Mouse (Mus musculus): Measurements from ENCODE around the gene 1810009A15Rik. TPM values are rescaled to one million over a fixed set of nuclear protein-coding genes. Genes with fewer than 3 reads are reported as not detected.
"Not testable (repeated sequence)": the region's sequence is repeated elsewhere in the genome, so short reads cannot be mapped to it uniquely, and the experiment has no call there.

Gene 1810009A15Rik
- polyA plus RNA-seq, 1 experiment from 2014 or later, result 93.3 TPM

DNA sequence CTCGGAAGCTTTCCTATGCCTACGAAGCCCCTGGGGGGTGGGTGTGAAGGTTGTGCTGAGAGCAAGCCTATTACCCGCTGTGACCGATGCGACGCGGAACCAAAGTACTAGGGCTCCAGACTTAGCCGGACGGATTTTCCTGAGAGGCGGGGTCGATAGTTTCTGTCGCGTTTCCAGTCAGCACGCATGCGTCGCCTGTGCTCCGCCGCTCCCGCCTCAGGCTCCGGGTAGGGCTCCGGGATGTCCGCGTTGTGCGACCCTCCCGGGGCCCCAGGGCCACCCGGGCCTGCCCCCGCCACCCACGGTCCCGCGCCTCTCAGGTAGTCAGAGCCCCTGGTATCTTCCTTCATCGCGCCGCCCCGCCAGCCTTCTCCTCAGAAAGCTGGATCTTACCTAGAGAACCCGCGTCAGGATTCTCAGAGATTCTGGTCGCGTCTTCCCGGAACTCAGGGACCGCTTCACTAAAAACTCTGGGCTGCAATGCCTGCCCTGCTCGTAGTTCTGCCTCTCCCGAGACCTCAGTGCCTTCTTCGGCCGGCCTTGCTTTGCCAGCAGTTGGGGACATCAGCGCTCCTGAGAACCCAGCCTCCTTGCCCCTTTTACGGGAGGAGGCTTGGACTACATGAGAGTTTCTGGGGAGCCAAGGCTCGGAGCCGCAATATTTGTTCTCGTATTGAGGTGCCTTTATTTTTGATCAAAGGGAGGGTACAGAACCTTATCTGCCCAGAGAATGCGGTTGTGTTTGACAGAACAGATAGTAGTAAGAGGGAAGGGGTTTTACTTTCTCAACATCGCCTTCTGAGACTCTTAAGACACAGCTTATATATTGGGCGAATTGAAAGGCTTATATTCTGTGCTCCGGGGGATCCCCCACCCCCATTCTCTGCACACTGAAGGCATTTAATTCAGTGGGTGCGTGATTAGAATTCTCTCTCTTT, 4.4 kb downstream of the 1810009A15Rik start, which contains the start of gene Ints5:
Ints5 (plus strand) TSS at position 177 of the 938 bp plus-strand sequence.
- 2% methylated on average over 54 of the region's 54 CpGs for WGBS
- peak; percentile 57 for ATAC-seq (ENCODE audit: insufficient read depth)

DNA sequence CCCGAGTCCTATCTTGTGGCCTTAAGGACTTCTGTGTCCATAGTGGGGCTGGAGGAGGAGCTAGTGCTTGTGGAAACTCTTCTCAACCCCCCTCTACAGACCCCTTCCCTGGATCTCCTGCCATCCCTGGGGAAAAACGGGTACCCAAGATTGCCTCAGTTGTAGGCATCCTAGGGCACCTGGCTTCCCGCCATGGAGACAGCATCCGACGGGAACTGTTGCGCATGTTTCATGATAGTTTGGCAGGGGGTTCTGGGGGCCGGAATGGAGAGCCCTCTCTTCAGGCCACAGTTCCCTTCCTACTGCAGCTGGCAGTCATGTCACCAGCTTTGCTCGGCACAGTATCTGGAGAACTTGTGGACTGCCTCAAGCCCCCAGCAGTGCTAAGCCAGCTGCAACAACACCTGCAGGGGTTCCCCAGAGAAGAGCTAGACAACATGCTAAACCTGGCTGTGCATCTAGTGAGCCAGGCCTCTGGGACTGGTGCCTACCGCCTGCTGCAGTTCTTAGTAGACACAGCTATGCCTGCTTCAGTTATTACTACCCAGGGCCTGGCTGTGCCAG, 6.8 kb downstream of the 1810009A15Rik start:
- H3K9ac ChIP-seq, result no peak overlapping the region
- no peaks in the 10 kb centered on the region for H3K27me3 ChIP-seq (ENCODE audit: insufficient read depth, low read length)
- no peak for DNase-seq
- peaks cover 16% of the 10 kb centered on the region for H3K4me1 ChIP-seq (ENCODE audit: insufficient read depth)
- no peak overlapping the region for H3K4me3 ChIP-seq (ENCODE audit: low read depth, low read length)
- H3K4me2 ChIP-seq, result no peak overlapping the region
- TF ChIP-seq CTCF (IDR thresholded peaks at IDR 0.05; ENCODE audit: low read depth), result no peak
- H3K9me3 ChIP-seq (ENCODE audit: low read depth, low read length), result no peaks in the 10 kb centered on the region
- WGBS, result 87% methylated on average over 9 of the region's 9 CpGs
- peaks cover 43% of the 10 kb centered on the region for H3K36me3 ChIP-seq (ENCODE audit: insufficient read depth)
- no peak for ATAC-seq (ENCODE audit: insufficient read depth)
- H3K27ac ChIP-seq (ENCODE audit: low read depth), result no peak overlapping the region

More for the DNA sequence above, 4.4 kb downstream of the 1810009A15Rik start, which contains the start of gene Ints5:
- Histone ChIP-seq H3K4me3 (ENCODE audit: low read depth, low read length) (peak within 1 kb of the TSS; percentile 87), H3K4me1 (ENCODE audit: insufficient read depth) (peaks cover 11% of the 10 kb centered on the region), H3K4me2 (peak within 1 kb of the TSS; percentile 84), H3K27ac (ENCODE audit: low read depth) (peak within 1 kb of the TSS; percentile 90), H3K27me3 (ENCODE audit: insufficient read depth, low read length) (no peaks in the 10 kb centered on the region), H3K9me3 (ENCODE audit: low read depth, low read length) (no peaks in the 10 kb centered on the region), H3K9ac (peak within 1 kb of the TSS; percentile 92), H3K36me3 (ENCODE audit: insufficient read depth) (peaks cover 51% of the 10 kb centered on the region)
- TF ChIP-seq CTCF (IDR thresholded peaks at IDR 0.05; ENCODE audit: low read depth), result no peak
- peak; percentile 95 for DNase-seq

DNA sequence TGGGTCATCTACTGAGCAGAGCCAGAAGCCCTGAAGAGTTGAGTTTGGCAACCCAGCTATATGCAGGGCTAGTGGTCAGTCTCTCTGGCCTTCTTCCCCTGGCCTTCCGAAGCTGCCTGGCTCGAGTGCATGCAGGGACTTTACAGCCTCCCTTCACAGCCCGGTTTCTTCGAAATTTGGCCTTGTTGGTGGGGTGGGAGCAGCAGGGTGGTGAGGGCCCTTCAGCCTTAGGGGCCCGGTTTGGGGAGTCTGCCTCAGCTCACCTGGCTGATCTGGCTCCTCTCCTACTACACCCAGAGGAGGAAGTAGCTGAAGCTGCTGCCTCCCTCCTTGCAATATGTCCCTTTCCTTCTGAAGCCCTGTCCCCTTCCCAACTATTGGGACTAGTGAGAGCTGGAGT, 7.6 kb downstream of the 1810009A15Rik start:
- not testable (repeated sequence) for ATAC-seq (ENCODE audit: insufficient read depth); H3K27me3 ChIP-seq (ENCODE audit: insufficient read depth, low read length); H3K9ac ChIP-seq; DNase-seq; H3K9me3 ChIP-seq (ENCODE audit: low read depth, low read length); H3K4me3 ChIP-seq (ENCODE audit: low read depth, low read length); H3K27ac ChIP-seq (ENCODE audit: low read depth); H3K4me2 ChIP-seq
- WGBS, result 84% methylated on average over 5 of the region's 5 CpGs
- Histone ChIP-seq H3K4me1 (ENCODE audit: insufficient read depth) (peaks cover 16% of the 10 kb centered on the region), H3K36me3 (ENCODE audit: insufficient read depth) (peaks cover 38% of the 10 kb centered on the region)

DNA sequence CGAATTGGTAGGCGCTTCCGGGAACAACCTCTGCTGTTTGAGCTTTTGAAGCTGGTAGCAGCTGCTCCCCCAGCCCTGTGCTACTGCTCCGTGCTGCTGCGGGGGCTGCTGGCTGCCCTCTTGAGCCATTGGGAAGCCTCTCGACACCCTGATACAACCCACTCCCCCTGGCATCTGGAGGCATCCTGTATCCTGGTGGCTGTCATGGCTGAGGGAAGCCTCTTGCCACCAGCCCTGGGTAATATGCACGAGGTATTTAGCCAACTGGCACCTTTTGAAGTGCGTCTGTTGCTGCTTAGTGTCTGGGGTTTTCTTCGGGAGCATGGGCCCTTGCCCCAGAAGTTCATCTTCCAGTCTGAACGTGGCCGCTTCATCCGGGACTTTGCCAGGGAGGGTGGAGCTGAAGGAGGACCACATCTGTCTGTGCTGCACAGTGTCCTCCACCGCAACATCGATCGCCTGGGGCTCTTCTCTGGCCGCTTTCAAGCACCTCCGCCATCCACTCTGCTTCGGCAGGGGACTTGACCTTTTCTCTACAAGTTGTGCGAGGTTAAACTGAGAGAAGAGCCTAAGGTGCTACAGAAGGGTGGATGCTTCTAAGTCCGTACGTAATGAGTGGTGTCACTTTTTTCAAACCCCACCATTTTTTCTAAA, 8.7 kb downstream of the 1810009A15Rik start:
- H3K27me3 ChIP-seq (ENCODE audit: insufficient read depth, low read length); H3K9me3 ChIP-seq (ENCODE audit: low read depth, low read length): not testable (repeated sequence)
- peak overlapping the region; percentile 96 for H3K9ac ChIP-seq
- H3K36me3 ChIP-seq (ENCODE audit: insufficient read depth), result peaks cover 42% of the 10 kb centered on the region
- peak overlapping the region; percentile 89 for H3K4me3 ChIP-seq (ENCODE audit: low read depth, low read length)
- peak; percentile 62 for ATAC-seq (ENCODE audit: insufficient read depth)
- peak overlapping the region; percentile 65 for H3K4me2 ChIP-seq
- WGBS, result 21% methylated on average over 21 of the region's 21 CpGs
- peak overlapping the region; percentile 86 for H3K27ac ChIP-seq (ENCODE audit: low read depth)
- peak; percentile 60 for DNase-seq
- peaks cover 16% of the 10 kb centered on the region for H3K4me1 ChIP-seq (ENCODE audit: insufficient read depth)

DNA sequence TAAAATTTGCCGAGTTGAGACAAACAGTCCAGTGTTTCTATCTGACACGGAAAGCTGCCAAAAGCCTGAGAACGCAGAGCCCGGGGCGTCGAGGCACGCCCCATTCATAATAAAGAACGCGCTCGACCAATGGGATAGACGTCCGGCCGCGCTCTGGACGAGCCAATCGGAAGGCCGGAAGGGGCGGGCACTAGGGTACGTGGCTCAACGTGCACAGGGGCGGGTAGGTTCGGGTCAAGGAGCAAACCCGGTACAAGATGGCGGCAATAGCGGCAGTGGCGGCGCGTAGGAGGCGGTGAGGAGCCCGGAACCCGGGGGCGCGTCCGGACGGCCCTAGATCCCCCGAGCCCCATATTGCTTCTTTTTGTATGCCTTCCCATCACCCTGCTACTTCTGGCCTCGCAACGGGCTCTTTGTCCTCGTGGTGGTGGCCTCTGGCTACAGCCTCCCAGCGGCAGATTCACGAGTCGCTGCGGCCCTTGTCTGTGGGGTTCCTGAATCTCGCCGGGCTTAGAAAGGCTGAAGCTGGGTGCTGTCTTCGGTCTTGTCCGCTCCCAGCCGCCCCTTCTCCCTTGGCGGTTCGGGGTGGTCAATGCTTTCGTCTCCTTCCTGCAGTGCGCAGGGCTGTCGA, 9.3 kb downstream of the 1810009A15Rik start, which contains the start of gene Ganab:
Ganab (plus strand) TSS at position 207 of the 631 bp plus-strand sequence.
- peak within 1 kb of the TSS; percentile 89 for H3K4me3 ChIP-seq (ENCODE audit: low read depth, low read length)

DNA sequence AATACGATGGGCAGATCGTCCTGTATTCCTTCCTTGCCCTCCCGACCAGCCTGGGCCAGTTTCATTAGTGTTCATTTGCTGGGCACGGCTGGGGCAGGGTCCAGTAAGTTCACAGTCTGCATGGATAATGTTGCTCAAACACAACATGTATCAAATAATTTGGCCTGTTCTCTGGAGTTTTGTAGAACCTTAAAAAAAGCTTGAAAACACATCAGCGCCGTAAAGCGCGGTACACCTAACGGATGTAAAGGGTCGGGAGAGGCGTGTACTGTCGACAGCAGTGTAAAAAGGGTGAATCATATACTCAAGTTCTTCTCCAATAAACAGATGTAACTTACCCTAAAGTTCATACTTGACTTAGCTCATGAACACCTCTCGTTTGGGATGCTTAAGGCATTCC, 9.9 kb downstream of the 1810009A15Rik start:
- no peak for TF ChIP-seq CTCF (IDR thresholded peaks at IDR 0.05; ENCODE audit: low read depth)
- H3K9ac ChIP-seq, result peak overlapping the region; percentile 96
- 4% methylated on average over 13 of the region's 13 CpGs for WGBS
- peak overlapping the region; percentile 81 for H3K27ac ChIP-seq (ENCODE audit: low read depth)
- H3K4me3 ChIP-seq (ENCODE audit: low read depth, low read length), result peak overlapping the region; percentile 89
- no peaks in the 10 kb centered on the region for H3K9me3 ChIP-seq (ENCODE audit: low read depth, low read length)
- DNase-seq (peak; percentile 28), ATAC-seq (ENCODE audit: insufficient read depth) (no peak)
- no peaks in the 10 kb centered on the region for H3K27me3 ChIP-seq (ENCODE audit: insufficient read depth, low read length)
- peaks cover 14% of the 10 kb centered on the region; the same call in 1 of the 2 replicates for H3K4me1 ChIP-seq (ENCODE audit: insufficient read depth)
- peaks cover 53% of the 10 kb centered on the region for H3K36me3 ChIP-seq (ENCODE audit: insufficient read depth)
- peak overlapping the region; percentile 75 for H3K4me2 ChIP-seq

More for the DNA sequence above, 9.3 kb downstream of the 1810009A15Rik start, which contains the start of gene Ganab:
- Histone ChIP-seq H3K9me3 (ENCODE audit: low read depth, low read length) (no peaks in the 10 kb centered on the region), H3K4me2 (peak within 1 kb of the TSS; percentile 75), H3K36me3 (ENCODE audit: insufficient read depth) (peaks cover 48% of the 10 kb centered on the region), H3K27ac (ENCODE audit: low read depth) (peak within 1 kb of the TSS; percentile 86), H3K4me1 (ENCODE audit: insufficient read depth) (peaks cover 16% of the 10 kb centered on the region; the same call in 1 of the 2 replicates), H3K27me3 (ENCODE audit: insufficient read depth, low read length) (no peaks in the 10 kb centered on the region), H3K9ac (peak within 1 kb of the TSS; percentile 96)
- under 1% methylated on average over 53 of the region's 53 CpGs for WGBS
- peak; percentile 99 for DNase-seq
- no peak for TF ChIP-seq CTCF (IDR thresholded peaks at IDR 0.05; ENCODE audit: low read depth)
- peak; percentile 99 for ATAC-seq (ENCODE audit: insufficient read depth)
